Mouse (Mus musculus) heart, postnatal 10 days (tissue): ENCODE measurements around the gene Polrmt. TPM values are rescaled to one million over a fixed set of nuclear protein-coding genes. Genes with fewer than 3 reads are reported as not detected.

Experiments
- DNase-seq, 2 experiments: peaks; one replicate each; pipeline ENCODE4 v3.0.0; 2021
- intact Hi-C: fragments of 180-260 bp; cut with DNase I; formaldehyde crosslinking; loops from one replicate; pipeline ENCODE4 v1.15.1; 2025
- total RNA-seq, 2 experiments: library from RNA; stranded (reverse); gene quantifications; 2 replicates each; pipeline ENCODE4 v1.2.3; 2021

The Polrmt gene
- total RNA-seq, 2 experiments from 2014 or later = 36.3 to 54.4 TPM

DNA sequence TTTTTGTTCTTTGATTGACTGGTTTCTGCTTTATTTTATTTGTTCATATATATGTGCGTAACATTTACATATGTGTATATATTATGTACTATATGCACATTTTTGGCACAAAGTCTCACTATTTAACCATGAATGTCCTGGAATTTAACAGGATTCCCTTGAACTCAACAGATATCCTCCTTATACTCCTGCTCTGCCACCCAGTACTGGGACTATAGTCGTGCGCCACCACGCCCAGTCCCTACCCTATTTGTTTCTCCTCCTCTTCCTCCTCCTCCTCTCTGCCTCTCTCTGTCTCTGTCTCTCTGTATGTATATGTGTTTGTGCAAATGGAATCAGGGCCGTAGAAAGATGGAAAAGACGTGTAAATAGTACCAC, 382 bp upstream of the Polrmt start:
- intact Hi-C loops = no loop called here
- DNase-seq = no peak

DNA sequence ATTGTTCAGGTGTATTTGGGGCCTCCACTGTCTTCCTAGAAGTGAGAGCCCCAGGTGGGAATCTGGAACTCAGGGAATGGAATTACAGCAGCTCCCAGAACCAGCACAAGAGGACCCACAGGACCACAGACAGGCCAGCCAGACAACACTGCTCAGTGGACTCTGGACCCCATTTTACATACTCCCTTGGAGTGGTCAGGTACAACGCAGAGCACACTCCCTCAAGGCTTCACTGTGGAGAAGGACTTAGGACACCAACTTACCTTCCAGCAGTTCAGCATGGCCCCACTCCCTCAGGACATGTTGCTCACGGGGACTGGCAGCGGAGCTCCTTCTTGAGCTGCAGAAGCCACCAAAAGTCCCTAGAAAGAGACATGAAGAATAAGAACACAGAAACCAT, 970 bp downstream of the Polrmt start:
- intact Hi-C loops = no loop called here
- no peak for DNase-seq

DNA sequence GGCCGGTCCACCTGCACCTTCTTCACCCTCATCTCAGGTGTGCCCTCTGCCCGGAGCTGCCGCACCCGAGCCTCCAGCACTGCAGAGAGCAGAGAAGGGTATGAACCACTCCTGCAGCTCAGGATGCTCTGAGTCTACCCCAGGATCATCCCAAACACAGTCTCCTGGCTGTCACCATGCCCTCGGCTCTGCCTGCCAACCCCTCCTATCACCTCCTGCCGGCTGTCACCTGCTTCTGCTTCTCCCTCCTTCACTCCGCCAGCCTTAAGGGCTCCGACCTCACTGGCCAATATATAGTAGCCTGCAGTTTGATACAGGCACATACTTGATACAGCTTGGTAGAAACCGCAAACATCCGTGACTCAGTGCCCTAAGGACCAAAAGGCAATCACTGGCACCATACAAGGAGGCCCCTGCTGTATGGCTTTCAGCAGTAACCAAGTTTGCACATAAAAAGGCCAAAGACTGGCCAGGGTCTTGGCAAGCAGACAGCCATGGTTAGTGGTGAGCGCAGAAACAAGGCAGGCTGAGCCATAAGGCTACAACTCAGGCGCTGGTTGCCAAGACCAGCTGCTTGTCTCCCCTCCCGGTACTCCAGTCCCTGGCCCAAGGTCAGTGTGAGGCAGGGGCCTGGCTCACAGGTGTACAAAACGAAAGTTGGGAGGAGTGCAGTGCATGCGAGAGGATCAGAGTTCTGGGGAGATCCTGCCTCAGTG, 2.6 kb downstream of the Polrmt start:
- no peak for DNase-seq
- intact Hi-C loops = no loop called here

DNA sequence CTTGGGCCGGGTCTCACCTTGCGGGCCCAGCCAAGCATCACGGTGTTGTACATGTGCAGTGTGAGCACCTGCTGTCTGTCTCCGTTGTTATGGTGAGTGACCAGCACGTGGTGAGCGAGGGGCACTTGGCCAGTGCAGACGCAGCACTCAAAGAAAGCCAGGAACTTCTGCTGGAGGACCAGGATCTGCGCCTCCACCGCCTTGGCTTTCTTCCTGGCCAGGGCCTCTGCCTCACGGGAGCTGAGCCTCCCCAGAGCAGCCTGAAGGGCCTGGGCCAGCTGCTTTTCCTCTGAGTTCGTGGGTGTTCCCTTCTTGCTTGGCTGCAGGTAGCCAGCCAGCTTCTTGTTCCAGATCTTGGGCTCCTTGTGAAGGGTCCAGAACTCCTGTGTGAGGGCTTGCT, 3.2 kb downstream of the Polrmt start:
- no peak for DNase-seq
- intact Hi-C loops = no loop called here

DNA sequence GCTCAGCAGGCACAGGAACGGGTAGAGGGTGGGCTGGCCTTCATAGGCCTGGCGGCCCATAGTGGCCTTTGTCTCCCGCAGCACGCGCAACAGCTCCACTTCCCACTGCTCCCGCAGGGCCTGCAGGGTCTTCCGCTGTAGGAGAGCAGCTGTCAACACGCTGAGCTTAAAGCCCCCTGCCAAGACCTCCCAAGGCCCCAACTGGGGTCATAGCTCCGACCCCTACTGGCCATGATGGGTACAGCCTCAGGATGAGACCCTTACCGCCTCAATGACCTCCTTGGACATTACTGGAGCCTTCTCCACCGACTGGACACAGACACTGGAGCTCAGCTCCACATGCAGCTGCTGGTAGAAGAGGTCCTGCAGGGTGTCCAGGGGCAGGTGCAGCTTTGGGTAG, 5.5 kb downstream of the Polrmt start:
- DNase-seq = no peak
- intact Hi-C loops = no loop called here

DNA sequence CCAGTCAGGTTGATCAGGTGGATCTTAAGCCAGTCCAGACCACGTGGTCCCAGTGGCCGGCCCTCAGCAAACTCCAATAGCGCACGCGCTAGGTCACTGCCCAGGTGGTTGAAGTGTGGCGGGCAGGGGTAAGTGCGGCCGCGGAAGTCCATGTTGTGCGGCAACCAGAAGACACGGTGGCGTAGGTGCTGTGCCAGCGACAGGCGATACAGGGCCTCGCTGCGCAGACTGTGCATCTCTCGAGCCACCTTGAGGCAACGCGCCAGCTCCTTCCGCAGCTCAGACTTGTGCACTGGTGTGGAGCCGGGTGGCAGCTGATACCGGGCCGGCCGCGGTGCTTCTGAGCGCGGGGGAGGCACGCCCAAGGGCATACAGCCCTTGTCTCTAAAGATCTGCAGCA, 7.1 kb downstream of the Polrmt start:
- intact Hi-C loops = no loop called here

DNA sequence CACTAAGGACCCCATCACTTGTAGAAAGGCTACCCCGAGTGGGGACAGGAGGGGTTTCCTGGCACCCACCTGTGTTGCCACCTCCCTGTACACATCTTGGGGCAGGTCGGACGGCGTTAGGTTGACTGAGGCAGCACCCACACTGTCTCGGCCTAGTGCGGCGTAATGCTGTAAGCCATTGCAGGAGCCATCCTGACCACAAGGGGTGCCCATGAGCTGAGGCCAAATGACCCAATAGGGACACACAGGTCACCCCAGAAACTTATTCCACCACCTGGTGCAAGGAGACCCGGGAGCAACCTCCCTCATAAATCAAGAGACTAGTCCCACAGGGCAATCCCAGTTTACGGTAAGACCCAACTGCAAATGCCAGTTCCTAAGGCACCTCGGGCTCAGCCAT, 8.1 kb downstream of the Polrmt start:
- no peak for DNase-seq
- intact Hi-C loops = no loop called here

More for the DNA sequence above, 7.1 kb downstream of the Polrmt start:
- DNase-seq = no peak

DNA sequence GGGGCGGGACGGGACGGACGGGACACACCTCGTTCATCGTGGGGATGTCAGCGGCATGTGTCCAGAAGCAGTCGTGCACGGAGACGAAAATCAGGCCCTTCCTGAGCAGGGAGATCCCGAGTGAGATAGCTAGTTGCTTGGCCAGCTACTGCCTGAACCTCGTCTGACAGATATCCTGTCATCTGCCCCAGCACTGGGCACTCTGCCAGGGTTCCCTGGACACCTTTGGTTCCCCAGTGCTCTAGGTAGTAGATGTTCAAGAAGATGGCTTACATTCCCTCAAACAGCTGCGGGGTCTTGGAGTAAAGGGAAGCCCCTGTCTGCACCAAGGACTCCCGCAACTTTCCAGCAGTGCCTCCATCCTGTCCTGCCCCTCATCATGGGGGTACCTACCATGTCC, 9.7 kb downstream of the Polrmt start:
- intact Hi-C loops = no loop called here
- no peak for DNase-seq

DNA sequence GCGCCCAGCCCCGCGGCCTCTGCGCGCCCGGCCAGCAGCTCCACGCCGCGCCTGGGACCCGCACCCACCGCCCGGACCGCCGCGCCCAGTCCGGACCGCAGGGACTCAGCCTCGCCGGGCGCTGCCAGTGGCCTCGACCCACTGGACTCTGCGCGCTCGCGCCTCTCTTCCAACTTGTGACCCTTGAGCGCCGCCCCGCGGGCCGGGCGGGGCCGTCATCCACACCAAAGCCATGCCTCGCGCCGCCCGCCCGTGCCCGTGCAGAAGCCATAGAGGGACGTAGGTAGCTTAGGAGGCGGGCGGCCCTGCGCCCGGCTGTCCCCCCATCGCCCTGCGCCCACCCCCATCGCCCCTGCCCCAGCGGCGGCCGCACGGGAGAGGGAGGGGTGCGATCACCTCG, 11.0 kb downstream of the Polrmt start:
- DNase-seq = no peak
- intact Hi-C loops = no loop called here

DNA sequence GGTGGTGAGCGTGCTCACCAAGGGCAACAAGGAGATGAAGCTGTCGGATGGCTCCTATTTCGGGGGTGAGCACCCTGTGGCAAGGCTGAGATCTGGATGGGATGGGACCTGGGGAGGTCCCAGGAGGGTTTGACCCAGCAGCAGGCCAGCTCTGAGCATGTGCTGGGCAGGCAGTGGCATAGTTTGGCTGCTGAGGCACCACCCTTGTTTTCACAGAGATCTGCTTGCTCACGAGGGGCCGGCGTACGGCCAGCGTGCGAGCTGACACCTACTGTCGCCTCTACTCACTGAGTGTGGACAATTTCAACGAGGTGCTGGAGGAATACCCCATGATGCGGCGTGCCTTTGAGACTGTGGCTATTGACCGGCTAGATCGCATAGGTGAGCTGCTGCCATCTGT, 12.5 kb downstream of the Polrmt start:
- DNase-seq = no peak
- intact Hi-C loops = no loop called here

DNA sequence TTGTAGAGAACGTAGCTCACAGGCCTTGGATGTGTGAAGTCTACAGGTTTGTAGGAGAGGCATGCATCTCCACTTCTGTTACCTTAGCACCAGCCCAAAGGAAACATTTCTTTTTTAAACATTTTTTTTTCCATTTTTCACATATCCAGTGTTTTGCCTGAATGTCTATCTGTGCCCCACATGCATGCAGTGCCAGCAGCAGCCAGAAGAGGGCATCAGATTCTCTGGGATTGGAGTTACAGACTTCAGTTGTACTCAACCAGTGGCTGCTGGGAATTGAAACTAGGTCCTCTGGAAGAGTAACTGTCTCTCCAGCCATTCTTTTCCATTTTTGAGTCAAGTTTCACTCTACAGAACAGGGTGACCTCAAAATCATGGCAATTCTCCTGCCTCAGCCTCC, 13.9 kb downstream of the Polrmt start:
- intact Hi-C loops = no loop called here
- no peak for DNase-seq

DNA sequence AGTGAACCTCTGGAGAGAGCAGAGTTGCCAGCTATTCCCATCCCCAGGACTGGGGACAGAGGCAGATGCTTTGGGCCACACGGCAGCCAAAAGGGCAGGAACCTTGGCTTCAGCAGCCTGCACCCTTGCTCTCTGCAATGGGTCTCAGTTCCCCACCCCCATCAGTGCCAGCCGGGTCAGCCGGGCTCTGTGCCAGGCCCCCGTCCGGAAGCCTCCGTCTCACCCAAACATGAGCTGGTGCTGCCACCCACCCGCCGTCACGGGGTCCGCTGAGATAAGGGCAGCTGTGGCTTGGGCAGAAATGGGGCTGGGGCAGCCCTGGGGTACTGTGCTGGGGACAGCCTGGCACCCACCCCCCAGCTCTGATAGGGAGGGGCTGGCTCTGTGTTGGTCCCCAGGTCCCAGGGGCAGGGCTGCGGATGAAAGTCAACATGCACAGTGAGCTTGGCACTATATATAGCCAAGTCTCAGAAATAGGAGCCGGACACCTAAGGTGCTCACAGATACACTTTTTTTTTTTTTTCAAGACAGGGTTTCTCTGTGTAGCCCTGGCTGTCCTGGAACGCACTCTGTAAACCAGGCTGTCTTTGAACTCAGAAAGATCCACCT, 16.9 kb downstream of the Polrmt start:
- intact Hi-C loops = no loop called here
- peak; percentile 66 to 82 for DNase-seq

DNA sequence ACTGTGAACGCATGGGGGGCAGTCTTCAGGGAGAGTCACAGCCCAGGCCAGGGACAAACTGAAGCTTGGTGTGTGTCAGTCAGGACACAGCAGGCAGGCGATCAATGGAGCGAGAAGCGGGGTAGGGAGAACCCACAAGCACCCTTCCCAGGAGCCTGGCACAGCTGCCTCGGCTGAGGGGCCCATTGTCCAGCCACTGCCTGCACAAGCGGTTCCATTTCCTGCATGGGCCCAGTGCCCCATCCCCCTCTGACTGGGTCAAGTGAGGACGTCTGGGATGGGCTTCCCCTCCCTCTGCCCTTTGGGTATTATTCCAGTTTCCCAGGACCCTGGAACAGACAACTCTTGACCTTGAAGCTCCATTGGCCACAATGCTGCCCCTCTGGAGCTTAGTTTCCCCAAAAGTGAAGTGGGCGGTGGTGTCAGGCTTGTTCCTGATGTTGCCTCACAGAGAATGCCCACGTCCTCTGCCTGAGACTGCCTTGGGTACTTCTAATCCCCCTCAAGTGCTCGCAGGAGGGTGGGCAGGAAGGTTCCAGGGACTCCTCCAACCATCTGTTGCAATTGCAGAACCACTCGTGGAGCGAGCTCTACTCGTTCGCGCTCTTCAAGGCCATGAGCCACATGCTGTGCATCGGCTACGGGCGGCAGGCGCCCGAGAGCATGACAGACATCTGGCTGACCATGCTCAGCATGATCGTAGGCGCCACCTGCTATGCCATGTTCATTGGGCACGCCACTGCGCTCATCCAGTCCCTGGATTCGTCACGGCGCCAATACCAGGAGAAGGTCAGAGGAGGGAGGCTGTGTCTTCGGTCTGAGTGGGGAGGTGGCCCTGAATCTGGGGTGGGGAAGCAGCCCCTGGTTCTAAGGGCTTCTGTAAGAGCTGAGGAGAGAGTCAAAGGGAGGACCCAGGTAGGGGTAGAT, 17.8 kb downstream of the Polrmt start:
- DNase-seq = no peak
- intact Hi-C loops = no loop called here

DNA sequence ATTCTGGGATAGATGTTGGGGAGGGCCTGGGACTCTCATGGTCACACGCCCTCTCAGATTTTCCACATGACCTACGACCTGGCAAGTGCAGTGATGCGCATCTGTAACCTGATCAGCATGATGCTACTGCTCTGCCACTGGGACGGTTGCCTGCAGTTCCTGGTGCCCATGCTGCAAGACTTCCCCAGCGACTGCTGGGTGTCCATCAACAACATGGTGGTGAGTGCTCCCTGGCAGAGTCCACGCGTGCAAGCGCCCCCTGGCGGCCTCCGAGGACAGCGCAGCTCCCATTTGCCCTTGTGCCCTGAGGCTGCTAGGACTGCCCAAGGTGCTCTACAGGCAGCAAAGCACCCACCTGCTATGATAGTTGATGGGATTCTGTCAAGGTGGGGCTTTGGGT, 20.3 kb downstream of the Polrmt start:
- DNase-seq = peak in 1 of 2 experiments; percentile 69
- intact Hi-C loops = no loop called here

DNA sequence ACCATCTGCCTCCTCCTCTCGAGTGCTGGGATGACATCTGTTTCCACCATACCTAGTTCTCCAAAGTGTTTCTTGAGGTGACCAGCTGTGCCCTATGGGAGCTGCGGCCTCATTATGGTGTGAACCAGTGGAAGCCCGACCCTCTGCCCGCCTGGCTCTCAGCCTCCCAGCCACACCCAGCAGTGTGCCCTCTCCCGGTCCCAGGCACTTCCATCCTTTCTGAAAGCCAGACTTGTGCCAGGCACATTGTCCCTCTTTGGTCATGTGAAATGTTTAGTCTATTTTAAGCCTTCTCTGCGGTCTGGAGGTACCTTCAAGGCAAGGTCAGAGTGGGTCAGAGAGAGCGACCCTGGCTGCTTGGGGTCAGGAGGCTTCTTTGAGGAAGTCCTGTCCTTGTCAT, 22.7 kb downstream of the Polrmt start:
- DNase-seq = peak; percentile 63 to 65
- intact Hi-C loops = no loop called here

DNA sequence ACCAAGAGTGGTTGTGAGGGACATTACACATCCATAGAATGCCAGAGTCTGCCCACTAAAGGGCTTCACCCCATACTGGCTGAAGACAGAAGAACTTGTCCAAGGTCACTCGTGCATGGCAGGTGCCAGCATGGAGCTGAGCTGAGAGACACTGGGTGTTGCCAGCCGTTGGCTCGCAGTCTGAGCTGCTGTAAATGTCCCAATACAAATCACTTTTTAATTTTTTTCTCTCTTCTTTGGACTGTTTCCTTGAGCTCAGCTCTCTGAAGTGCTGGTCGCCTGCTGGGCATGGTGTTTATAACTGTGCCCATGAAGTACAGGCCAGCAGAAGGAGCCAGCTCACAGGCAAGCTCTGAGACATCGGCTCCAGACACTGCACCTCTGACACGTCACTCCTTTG, 23.3 kb downstream of the Polrmt start:
- intact Hi-C loops = no loop called here
- DNase-seq = no peak

DNA sequence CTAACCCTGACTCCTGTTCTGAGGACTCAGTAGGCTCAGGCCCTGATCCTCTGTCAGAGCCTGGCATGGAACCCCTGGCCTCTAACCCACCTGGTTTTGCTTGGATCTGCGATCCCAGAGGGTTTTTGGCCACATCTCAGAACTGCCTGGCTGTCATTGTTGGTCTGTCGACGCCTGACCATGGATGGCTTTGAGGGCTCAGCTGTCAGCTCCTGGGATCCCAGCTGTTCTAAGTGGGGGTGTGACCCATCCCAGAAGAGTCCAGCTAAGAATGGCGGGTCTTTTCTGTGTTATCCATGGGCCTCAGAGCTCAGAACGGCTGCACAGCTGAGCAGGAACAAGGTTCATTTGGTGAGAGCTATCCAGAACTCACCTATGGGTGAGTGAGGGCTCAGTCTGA, 25.3 kb downstream of the Polrmt start:
- no peak for DNase-seq
- intact Hi-C loops = no loop called here

DNA sequence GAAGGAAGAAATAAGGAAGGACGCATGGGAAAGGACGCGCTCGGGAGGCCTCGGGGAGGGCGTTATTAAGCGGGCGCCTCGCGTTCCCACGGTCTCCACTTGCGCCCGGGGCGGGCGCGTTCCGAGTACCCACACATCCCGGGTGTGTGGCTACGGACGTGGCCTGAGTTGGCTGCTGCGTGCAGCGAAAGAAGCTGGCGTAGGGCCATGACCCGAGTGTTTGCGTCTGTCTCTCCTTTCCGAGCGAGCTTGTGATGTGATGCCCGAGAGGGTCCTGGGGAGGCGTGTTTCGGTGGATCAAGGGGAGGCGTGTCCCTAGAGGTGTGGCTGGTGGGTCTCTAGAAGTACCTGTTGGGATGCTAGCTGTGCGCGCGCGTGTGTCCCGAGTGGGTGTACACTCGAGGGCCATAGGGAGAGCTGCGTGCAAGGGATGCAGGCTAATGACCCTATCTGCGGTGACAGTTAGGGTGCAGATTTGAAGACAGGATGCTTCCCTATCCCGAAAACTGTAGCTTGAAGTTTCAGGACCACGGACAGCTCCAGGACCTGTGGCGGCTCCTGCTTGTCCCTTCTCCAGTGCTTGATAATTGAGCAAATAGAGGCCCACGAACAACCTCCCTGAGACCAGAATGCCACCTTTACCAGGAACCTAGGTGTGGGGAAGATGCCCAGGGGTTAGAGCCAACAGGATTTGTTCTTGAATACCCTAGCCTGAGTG, 28.6 kb downstream of the Polrmt start:
- intact Hi-C loops = no loop called here
- DNase-seq = peak; percentile 85 to 90

DNA sequence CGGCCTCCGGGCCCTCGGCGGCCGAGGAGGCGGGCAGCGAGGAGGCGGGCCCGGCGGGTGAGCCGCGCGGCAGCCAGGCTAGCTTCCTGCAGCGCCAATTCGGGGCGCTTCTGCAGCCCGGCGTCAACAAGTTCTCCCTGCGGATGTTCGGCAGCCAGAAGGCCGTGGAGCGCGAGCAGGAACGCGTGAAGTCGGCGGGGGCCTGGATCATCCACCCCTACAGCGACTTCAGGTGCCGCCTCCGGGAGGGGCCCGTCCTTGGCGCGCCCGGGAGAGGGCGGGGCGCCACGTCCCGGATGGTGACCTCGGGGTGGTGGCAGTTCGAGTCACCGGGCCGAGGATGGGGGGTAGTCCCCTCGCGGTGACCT, 29.4 kb downstream of the Polrmt start:
- peak in 1 of 2 experiments; percentile 42 for DNase-seq
- intact Hi-C loops = no loop called here

DNA sequence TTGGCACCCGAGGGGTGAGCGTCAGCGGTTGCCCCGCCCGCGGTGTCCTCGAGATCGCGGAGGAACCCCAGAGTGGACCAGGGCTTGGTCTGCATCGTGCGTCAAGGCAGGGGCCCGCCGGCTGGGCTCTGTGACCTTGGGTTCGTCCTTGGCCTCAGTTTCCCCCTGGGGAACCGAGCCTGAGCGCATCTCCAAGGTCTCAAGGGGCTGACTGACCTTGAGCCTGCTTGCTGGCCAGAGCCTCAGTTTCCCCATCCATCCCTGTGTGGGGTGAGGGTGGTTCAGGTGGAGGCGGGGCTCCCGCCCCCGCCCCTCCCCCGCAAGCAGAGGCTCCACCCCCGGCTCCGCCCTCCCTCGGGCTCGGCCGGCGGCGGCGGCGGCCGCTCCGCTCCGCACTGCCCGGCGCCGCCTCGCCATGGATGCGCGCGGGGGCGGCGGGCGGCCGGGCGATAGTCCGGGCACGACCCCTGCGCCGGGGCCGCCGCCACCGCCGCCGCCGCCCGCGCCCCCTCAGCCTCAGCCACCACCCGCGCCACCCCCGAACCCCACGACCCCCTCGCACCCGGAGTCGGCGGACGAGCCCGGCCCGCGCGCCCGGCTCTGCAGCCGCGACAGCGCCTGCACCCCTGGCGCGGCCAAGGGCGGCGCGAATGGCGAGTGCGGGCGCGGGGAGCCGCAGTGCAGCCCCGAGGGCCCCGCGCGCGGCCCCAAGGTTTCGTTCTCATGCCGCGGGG, 30.0 kb downstream of the Polrmt start, which contains the start of gene Hcn2:
Gene Hcn2, plus strand, starts transcription at position 381 of the 734 bp plus-strand sequence.
- no peak for DNase-seq
- intact Hi-C loops = no loop called here
